Mouse (Mus musculus) neural tube, embryonic 14.5 days (tissue): ENCODE measurements at regions not wholly inside any gene's neighbourhood (a gene's known extent, or its start where the extent isn't known, plus 50 kb on each side); places are given as distances from the start of the nearest gene placed in this dataset.
A peak's percentile ranks its signal among the peaks of the same experiment; 100 is the strongest.

ENCODE experiments used
- ATAC-seq: fragments of 200-750 bp; cut with Nextera tagmentation; 2 replicates; pipeline ENCODE4 v1.8.0; 2017; ENCODE audit warnings: low read depth, mild to moderate bottlenecking, moderate TSS enrichment, moderate library complexity
- H3K27ac ChIP-seq: fragments of 300-500 bp; sonication (generic); 2 replicates; pipeline ENCODE4 v1.5.1; 2014; ENCODE audit warnings: low read depth, mild to moderate bottlenecking, control low read depth, low read length, moderate library complexity, mixed read lengths
- H3K27me3 ChIP-seq: fragments of 300-500 bp; sonication (generic); 2 replicates; pipeline ENCODE4 v1.6.1; 2014; ENCODE audit warnings: low read length; ENCODE audit not compliant: control insufficient read depth, insufficient read depth
- H3K36me3 ChIP-seq: fragments of 300-500 bp; sonication (generic); 2 replicates; pipeline ENCODE4 v1.6.1; 2014; ENCODE audit warnings: low read length, mixed read lengths; ENCODE audit not compliant: control insufficient read depth, insufficient read depth
- H3K4me1 ChIP-seq: fragments of 300-500 bp; sonication (generic); 2 replicates; pipeline ENCODE4 v1.6.1; 2014; ENCODE audit warnings: low read length; ENCODE audit not compliant: control insufficient read depth, insufficient read depth
- H3K4me2 ChIP-seq: fragments of 300-500 bp; sonication (generic); 2 replicates; pipeline ENCODE4 v1.6.1; 2014; ENCODE audit warnings: mild to moderate bottlenecking, low read depth, low read length, control low read depth
- H3K4me3 ChIP-seq: fragments of 300-500 bp; sonication (generic); 2 replicates; pipeline ENCODE4 v1.5.1; 2014; ENCODE audit warnings: low read depth, low read length, control low read depth, mixed read lengths
- H3K9ac ChIP-seq: fragments of 300-500 bp; sonication (generic); replicated peaks from 2 replicates; pipeline ENCODE4 v1.6.1; 2014; ENCODE audit warnings: low read depth, mild to moderate bottlenecking, control low read depth, low read length, mixed read lengths
- H3K9me3 ChIP-seq: fragments of 300-500 bp; sonication (generic); 2 replicates; pipeline ENCODE4 v1.6.1; 2016; ENCODE audit warnings: low read length; ENCODE audit not compliant: control insufficient read depth
- WGBS: fragments of 180-500 bp; shearing (Covaris S2); extraction: QIAGEN DNeasy Blood & Tissue Kit; methylation state at CpG from one replicate; pipeline ENCODE4 v1.1.7; 2014; 5-methylcytosine and 5-hydroxymethylcytosine counted together

GRCm38 (mm10) chr1:50547794-50548193 is 352.7 kb upstream of the Tmeff2 start:
- Histone ChIP-seq H3K36me3 (no peaks in the 10 kb centered on the region), H3K27me3 (no peaks in the 10 kb centered on the region), H3K27ac (no peak overlapping the region), H3K4me1 (no peaks in the 10 kb centered on the region), H3K9me3 (no peaks in the 10 kb centered on the region), H3K4me2 (no peak overlapping the region), H3K9ac (no peak overlapping the region), H3K4me3 (no peak overlapping the region)
- ATAC-seq: peak; percentile 65; the same call in 1 of the 2 replicates
- 79% methylated on average over 2 of the region's 2 CpGs for WGBS

- Histone ChIP-seq H3K4me2 (no peak overlapping the region), H3K36me3 (no peaks in the 10 kb centered on the region), H3K4me3 (no peak overlapping the region), H3K27me3 (no peaks in the 10 kb centered on the region), H3K4me1 (no peaks in the 10 kb centered on the region), H3K9ac (no peak overlapping the region), H3K27ac (no peak overlapping the region), H3K9me3 (no peaks in the 10 kb centered on the region)
- 91% methylated on average over 2 of the region's 2 CpGs for WGBS
- no peak for ATAC-seq
Observed at GRCm38 (mm10) chr1:50572066-50572465, 328.4 kb upstream of the Tmeff2 start.
